8 mouse cellular contexts compared by ENCODE assay signal in the genomic region with DNA sequence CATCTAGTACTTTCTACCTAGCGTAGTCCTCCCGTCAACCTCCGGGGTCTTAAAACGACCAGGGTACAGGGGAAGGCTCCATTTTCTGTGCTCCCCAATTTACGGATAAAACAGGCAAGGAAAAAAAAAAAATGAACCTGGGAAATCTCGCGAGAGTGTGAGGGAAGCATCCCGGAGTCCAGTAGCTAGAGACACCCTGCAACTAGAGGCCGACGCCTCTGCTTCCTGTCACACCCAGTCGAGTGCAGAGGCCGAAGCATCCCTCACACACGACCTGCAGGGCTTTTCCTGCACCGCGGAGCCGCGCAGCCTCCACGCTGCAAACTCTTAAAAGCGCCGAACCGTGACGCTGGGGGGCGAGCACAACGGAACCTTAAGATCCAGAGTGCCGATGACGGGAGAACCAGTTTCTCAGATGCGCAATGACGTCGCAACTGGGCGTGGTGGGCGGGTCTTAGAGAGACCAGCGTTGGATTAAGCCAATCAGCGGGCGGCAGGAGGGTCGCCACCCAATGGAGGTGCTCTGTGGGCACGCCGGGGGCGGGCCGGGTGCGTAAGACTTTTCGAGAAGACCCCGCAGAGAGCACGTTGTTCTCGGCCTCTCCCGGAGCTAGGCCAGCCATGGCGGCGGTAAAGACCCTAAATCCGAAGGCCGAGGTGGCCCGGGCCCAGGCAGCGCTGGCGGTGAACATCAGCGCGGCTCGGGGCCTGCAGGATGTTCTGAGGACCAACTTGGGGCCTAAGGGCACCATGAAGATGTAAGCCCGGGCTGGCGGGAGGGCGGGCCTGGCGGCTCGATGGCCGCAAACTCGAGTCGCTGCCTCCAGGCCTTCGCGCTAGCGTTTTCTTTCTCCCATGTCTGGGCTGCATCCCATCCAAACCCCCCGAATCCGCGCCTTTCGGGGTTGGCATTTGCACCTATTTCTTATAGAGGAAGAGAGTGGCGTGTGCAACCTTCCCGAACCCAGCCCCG. TPM values are rescaled to one million over a fixed set of nuclear protein-coding genes. Genes with fewer than 3 reads are reported as not detected.
DNase-seq lines count a peak whose midpoint lies in the region; ATAC-seq lines count a peak whose summit lies in the region.

A gene (minus strand): TSS at position 632 of the 973 bp plus-strand sequence.

- peak within 1 kb of the TSS; percentile 75 for H3K4me2 ChIP-seq in hindbrain, embryonic 16.5 days (ENCODE audit: low read length)

- no peaks in the 10 kb centered on the region for H3K27me3 ChIP-seq in hindbrain, embryonic 16.5 days (replicated peaks; ENCODE audit: control insufficient read depth, insufficient read depth, low read length)

- H3K9ac ChIP-seq in hindbrain, embryonic 16.5 days (ENCODE audit: low read depth, low read length): peak within 1 kb of the TSS; percentile 98

- H3K27ac ChIP-seq in hindbrain, embryonic 16.5 days (ENCODE audit: low read depth, low read length): peak within 1 kb of the TSS; percentile 99
- peak within 1 kb of the TSS; percentile 92 for H3K27ac ChIP-seq in macrophage

- peaks cover 22% of the 10 kb centered on the region for H3K36me3 ChIP-seq in hindbrain, embryonic 16.5 days (ENCODE audit: control insufficient read depth, insufficient read depth, low read length)
- peaks cover 30% of the 10 kb centered on the region for H3K36me3 ChIP-seq in macrophage (ENCODE audit: inconsistent target)

- peak within 1 kb of the TSS; percentile 96 for H3K4me3 ChIP-seq in hindbrain, embryonic 16.5 days (ENCODE audit: low read length)
- peak within 1 kb of the TSS; percentile 70 for H3K4me3 ChIP-seq in macrophage (ENCODE audit: inconsistent target)

- peak; percentile 100 for DNase-seq in WW6 (ENCODE audit: low read depth, low spot score)
- DNase-seq in cerebellum, postnatal 4 days (ENCODE audit: low spot score in 2 of 2): peak; percentile 96 to 98
- peak; percentile 95 for DNase-seq in gastrocnemius, adult 18-20 months (ENCODE audit: low spot score)
- DNase-seq in left cerebral cortex, adult 18-20 months (ENCODE audit: low spot score in 2 of 2): peak; percentile 94 to 98
- peak; percentile 97 for DNase-seq in right cerebral cortex, adult 18-20 months
- DNase-seq in urinary bladder, postnatal 10 days (ENCODE audit: low spot score): peak; percentile 91

- WGBS in hindbrain, embryonic 16.5 days: under 1% methylated on average over 73 of the region's 73 CpGs
- under 1% methylated on average over 73 of the region's 73 CpGs for WGBS in macrophage (ENCODE audit: missing documents)

- no peaks in the 10 kb centered on the region for H3K9me3 ChIP-seq in hindbrain, embryonic 16.5 days (ENCODE audit: control insufficient read depth, low read length)

- ATAC-seq in hindbrain, embryonic 16.5 days: peak; percentile 99

- peaks cover 38% of the 10 kb centered on the region for H3K79me2 ChIP-seq in macrophage (ENCODE audit: inconsistent target)

- H3K4me1 ChIP-seq in hindbrain, embryonic 16.5 days (ENCODE audit: control insufficient read depth, insufficient read depth, low read depth, low read length): peaks cover 17% of the 10 kb centered on the region

RNA-seq across cellular contexts. Expression of the gene that starts here (rescaled TPM):
- total RNA-seq in gastrocnemius, adult 18-20 months (2021): 10 to 100 TPM; 13.2 to 14.4 TPM
- 35.2 and 42.4 TPM in 2 replicates for polyA plus RNA-seq in hindbrain, embryonic 16.5 days (2015; fragmentation: Nextera tagmentation; extraction: Ambion mirVana)
- 10 to 100 TPM; 21.5 to 21.6 TPM for total RNA-seq in left cerebral cortex, adult 18-20 months (2021)
- 10 to 100 TPM in 1 of 26 experiments, 1 to 10 TPM in 24, under 1 TPM in 1; 0.90 to 11.7 (median 3.6) TPM for total RNA-seq in macrophage (2018; cell fraction: chromatin; rRNA removed)
- 1 to 10 TPM; 3.7 to 8.4 (median 5.8) TPM for total RNA-seq in macrophage (2018; cell fraction: cytosol; rRNA removed)
- 1 to 10 TPM in 25 of 26 experiments, under 1 TPM in 1; 0.74 to 8.3 (median 5.0) TPM for total RNA-seq in macrophage (2018; cell fraction: nucleus; rRNA removed)
- polyA plus RNA-seq in macrophage (2018): 3.3 to 6.5 TPM (median 5.6 TPM) in 3 replicates

Comparison
In these comparisons a context has a peak if more than half of its experiments do, and no peak if none do; other contexts are left out.
1. Peak in every context shown above with its lines: DNase-seq, ATAC-seq, H3K4me3 ChIP-seq and H3K27ac ChIP-seq.